Mouse (Mus musculus) forebrain, embryonic 13.5 days (tissue): ENCODE measurements around the gene Dlg1. TPM values are rescaled to one million over a fixed set of nuclear protein-coding genes. Genes with fewer than 3 reads are reported as not detected.

Experiments used
- ATAC-seq: fragments of 200-750 bp; cut with Nextera tagmentation; 2 replicates; pipeline ENCODE4 v1.8.0; 2017
- H3K27ac ChIP-seq: fragments of 300-500 bp; sonication (generic); 2 replicates; pipeline ENCODE4 v1.5.1; 2015; ENCODE audit warnings: inconsistent platforms, mild to moderate bottlenecking, moderate library complexity
- H3K27me3 ChIP-seq: fragments of 300-500 bp; sonication (generic); 2 replicates; pipeline ENCODE4 v1.6.1; 2015; ENCODE audit warnings: mild to moderate bottlenecking, inconsistent platforms
- H3K36me3 ChIP-seq: fragments of 300-500 bp; sonication (generic); 2 replicates; pipeline ENCODE4 v1.6.1; 2015; ENCODE audit warnings: mild to moderate bottlenecking, inconsistent platforms; ENCODE audit not compliant: poor library complexity, severe bottlenecking
- H3K4me1 ChIP-seq: fragments of 300-500 bp; sonication (generic); 2 replicates; pipeline ENCODE4 v1.6.1; 2015; ENCODE audit warnings: inconsistent platforms
- H3K4me2 ChIP-seq: fragments of 300-500 bp; sonication (generic); 2 replicates; pipeline ENCODE4 v1.6.1; 2015; ENCODE audit warnings: inconsistent platforms, mild to moderate bottlenecking, moderate library complexity
- H3K4me3 ChIP-seq: fragments of 300-500 bp; sonication (generic); 2 replicates; pipeline ENCODE4 v1.5.1; 2015; ENCODE audit warnings: mild to moderate bottlenecking, inconsistent platforms
- H3K9ac ChIP-seq: fragments of 300-500 bp; sonication (generic); 2 replicates; pipeline ENCODE4 v1.6.1; 2015; ENCODE audit warnings: mild to moderate bottlenecking, inconsistent platforms
- H3K9me3 ChIP-seq: fragments of 300-500 bp; sonication (generic); replicated peaks from 2 replicates; pipeline ENCODE4 v1.6.1; 2016; ENCODE audit warnings: inconsistent platforms
- WGBS: fragments of 180-500 bp; shearing (Covaris S2); methylation state at CpG from one replicate; pipeline ENCODE4 v1.1.7; 2015; 5-methylcytosine and 5-hydroxymethylcytosine counted together
- polyA plus RNA-seq: library from polyadenylated mRNA; unstranded; fragments of >200 nt; fragmentation: Nextera tagmentation; extraction: Ambion mirVana; gene quantifications from 2 replicates; pipeline ENCODE4 v1.2.1, GENCODE M21; 2015

Dlg1 gene
- polyA plus RNA-seq, 1 experiment from 2014 or later = 17.9 TPM

- Histone ChIP-seq H3K27ac (no peak overlapping the region), H3K36me3 (0 out of 2 replicates have a peak, but pooled peaks cover 10% of the 10 kb centered on the region), H3K4me1 (peaks cover 8% of the 10 kb centered on the region), H3K27me3 (no peaks in the 10 kb centered on the region), H3K4me2 (no peak overlapping the region), H3K4me3 (no peak overlapping the region), H3K9me3 (no peaks in the 10 kb centered on the region), H3K9ac (no peak overlapping the region)
- WGBS = 98% methylated on average over 1 of the region's 1 CpGs
- ATAC-seq = peak; percentile 55; the same call in 1 of the 2 replicates
Measured at GRCm38 (mm10) chr16:31750526-31750925, 87.3 kb downstream of the Dlg1 start.

- Histone ChIP-seq H3K4me2 (peak overlapping the region; percentile 37), H3K4me1 (peaks cover 13% of the 10 kb centered on the region), H3K27me3 (no peaks in the 10 kb centered on the region), H3K27ac (no peak overlapping the region), H3K4me3 (no peak overlapping the region), H3K9me3 (no peaks in the 10 kb centered on the region), H3K36me3 (no peaks in the 10 kb centered on the region), H3K9ac (peak overlapping the region; percentile 1; the same call in 1 of the 2 replicates)
- WGBS = 64% methylated on average over 19 of the region's 19 CpGs
- ATAC-seq = no peak; the same call in 1 of the 2 replicates
Measured at GRCm38 (mm10) chr16:31754172-31755025, 91.2 kb downstream of the Dlg1 start.

GRCm38 (mm10) chr16:31755053-31755452, 91.8 kb downstream of the Dlg1 start:
- Histone ChIP-seq H3K9ac (no peak overlapping the region), H3K9me3 (no peaks in the 10 kb centered on the region), H3K4me2 (no peak overlapping the region), H3K27ac (no peak overlapping the region), H3K27me3 (no peaks in the 10 kb centered on the region), H3K4me3 (no peak overlapping the region), H3K4me1 (peaks cover 13% of the 10 kb centered on the region), H3K36me3 (no peaks in the 10 kb centered on the region)
- ATAC-seq = no peak
- WGBS = 92% methylated on average over 1 of the region's 1 CpGs

GRCm38 (mm10) chr16:31756436-31756835, 93.2 kb downstream of the Dlg1 start:
- Histone ChIP-seq H3K4me2 (no peak overlapping the region), H3K9ac (no peak overlapping the region), H3K27ac (no peak overlapping the region), H3K36me3 (no peaks in the 10 kb centered on the region), H3K27me3 (no peaks in the 10 kb centered on the region), H3K4me3 (no peak overlapping the region), H3K4me1 (peaks cover 13% of the 10 kb centered on the region), H3K9me3 (no peaks in the 10 kb centered on the region)
- no peak for ATAC-seq
- 77% methylated on average over 5 of the region's 5 CpGs for WGBS

- WGBS = 84% methylated on average over 1 of the region's 1 CpGs
- H3K4me1 ChIP-seq = peaks cover 13% of the 10 kb centered on the region
- H3K27me3 ChIP-seq = no peaks in the 10 kb centered on the region
- H3K4me3 ChIP-seq = no peak overlapping the region
- H3K9ac ChIP-seq = no peak overlapping the region
- no peaks in the 10 kb centered on the region for H3K36me3 ChIP-seq
- no peak overlapping the region for H3K27ac ChIP-seq
- H3K4me2 ChIP-seq = no peak overlapping the region
- ATAC-seq = no peak
- no peaks in the 10 kb centered on the region for H3K9me3 ChIP-seq
Measured at GRCm38 (mm10) chr16:31757606-31758005, 94.4 kb downstream of the Dlg1 start.

- Histone ChIP-seq H3K4me3 (no peak overlapping the region), H3K9me3 (no peaks in the 10 kb centered on the region)
Measured at GRCm38 (mm10) chr16:31759416-31759815, 96.2 kb downstream of the Dlg1 start.

GRCm38 (mm10) chr16:31766298-31766697, 103.1 kb downstream of the Dlg1 start:
- Histone ChIP-seq H3K4me2 (no peak overlapping the region), H3K9ac (no peak overlapping the region), H3K36me3 (peaks cover 4% of the 10 kb centered on the region; the same call in 1 of the 2 replicates), H3K4me3 (no peak overlapping the region), H3K9me3 (no peaks in the 10 kb centered on the region), H3K4me1 (0 out of 2 replicates have a peak, but pooled peaks cover 3% of the 10 kb centered on the region), H3K27ac (peak overlapping the region; percentile 44), H3K27me3 (no peaks in the 10 kb centered on the region)
- ATAC-seq = peak; percentile 59; the same call in 1 of the 2 replicates
- 86% methylated on average over 6 of the region's 6 CpGs for WGBS

More at GRCm38 (mm10) chr16:31759416-31759815, 96.2 kb downstream of the Dlg1 start:
- Histone ChIP-seq H3K36me3 (peaks cover 4% of the 10 kb centered on the region; the same call in 1 of the 2 replicates), H3K4me1 (peaks cover 10% of the 10 kb centered on the region), H3K27me3 (no peaks in the 10 kb centered on the region), H3K9ac (no peak overlapping the region), H3K4me2 (no peak overlapping the region), H3K27ac (no peak overlapping the region)
- 81% methylated on average over 6 of the region's 6 CpGs for WGBS
- ATAC-seq = no peak

- ATAC-seq = peak; percentile 83
- H3K27ac ChIP-seq = no peak overlapping the region
Measured at GRCm38 (mm10) chr16:31766715-31767114, 103.5 kb downstream of the Dlg1 start.

GRCm38 (mm10) chr16:31775924-31776323, 112.7 kb downstream of the Dlg1 start:
- ATAC-seq = no peak
- no peak overlapping the region for H3K4me2 ChIP-seq
- no peaks in the 10 kb centered on the region for H3K36me3 ChIP-seq
- no peaks in the 10 kb centered on the region for H3K9me3 ChIP-seq
- H3K27me3 ChIP-seq = no peaks in the 10 kb centered on the region
- H3K4me3 ChIP-seq = no peak overlapping the region
- H3K9ac ChIP-seq = no peak overlapping the region
- 86% methylated on average over 10 of the region's 10 CpGs for WGBS
- no peak overlapping the region for H3K27ac ChIP-seq
- H3K4me1 ChIP-seq = no peaks in the 10 kb centered on the region

More at GRCm38 (mm10) chr16:31766715-31767114, 103.5 kb downstream of the Dlg1 start:
- H3K4me2 ChIP-seq = no peak overlapping the region
- no peak overlapping the region for H3K4me3 ChIP-seq
- H3K4me1 ChIP-seq = 0 out of 2 replicates have a peak, but pooled peaks cover 3% of the 10 kb centered on the region
- H3K9me3 ChIP-seq = no peaks in the 10 kb centered on the region
- 31% methylated on average over 3 of the region's 3 CpGs for WGBS
- H3K9ac ChIP-seq = no peak overlapping the region
- H3K36me3 ChIP-seq = peaks cover 4% of the 10 kb centered on the region; the same call in 1 of the 2 replicates
- H3K27me3 ChIP-seq = no peaks in the 10 kb centered on the region

GRCm38 (mm10) chr16:31781015-31781414, 117.8 kb downstream of the Dlg1 start:
- no peak for ATAC-seq
- Histone ChIP-seq H3K36me3 (peaks cover 5% of the 10 kb centered on the region; the same call in 1 of the 2 replicates), H3K9ac (no peak overlapping the region), H3K27ac (no peak overlapping the region; the same call in 1 of the 2 replicates), H3K9me3 (no peaks in the 10 kb centered on the region), H3K4me2 (no peak overlapping the region), H3K4me1 (no peaks in the 10 kb centered on the region), H3K27me3 (no peaks in the 10 kb centered on the region), H3K4me3 (no peak overlapping the region)
- WGBS = 39% methylated on average over 6 of the region's 6 CpGs

- Histone ChIP-seq H3K4me2 (no peak overlapping the region), H3K9me3 (no peaks in the 10 kb centered on the region), H3K36me3 (peaks cover 20% of the 10 kb centered on the region), H3K4me3 (no peak overlapping the region), H3K27me3 (no peaks in the 10 kb centered on the region), H3K4me1 (no peaks in the 10 kb centered on the region), H3K9ac (no peak overlapping the region), H3K27ac (no peak overlapping the region)
- 91% methylated on average over 9 of the region's 9 CpGs for WGBS
- ATAC-seq = no peak
Measured at GRCm38 (mm10) chr16:31790056-31790455, 126.8 kb downstream of the Dlg1 start.

- no peak for ATAC-seq
- 85% methylated on average over 3 of the region's 3 CpGs for WGBS
- H3K4me2 ChIP-seq = no peak overlapping the region
Measured at GRCm38 (mm10) chr16:31803644-31804043, 140.4 kb downstream of the Dlg1 start.

More at GRCm38 (mm10) chr16:31803644-31804043, 140.4 kb downstream of the Dlg1 start:
- Histone ChIP-seq H3K36me3 (peaks cover 44% of the 10 kb centered on the region), H3K27ac (no peak overlapping the region), H3K4me1 (no peaks in the 10 kb centered on the region), H3K9ac (no peak overlapping the region), H3K27me3 (no peaks in the 10 kb centered on the region), H3K9me3 (no peaks in the 10 kb centered on the region), H3K4me3 (no peak overlapping the region)
